Mouse (Mus musculus): ENCODE results near the gene Ugt1a1. TPM values are rescaled to one million over a fixed set of nuclear protein-coding genes. Genes with fewer than 3 reads are reported as not detected.
A peak's percentile ranks its signal among the peaks of the same experiment; 100 is the strongest.

Ugt1a1 gene
- total RNA-seq, 2 experiments from 2014 or later: not detected

DNA sequence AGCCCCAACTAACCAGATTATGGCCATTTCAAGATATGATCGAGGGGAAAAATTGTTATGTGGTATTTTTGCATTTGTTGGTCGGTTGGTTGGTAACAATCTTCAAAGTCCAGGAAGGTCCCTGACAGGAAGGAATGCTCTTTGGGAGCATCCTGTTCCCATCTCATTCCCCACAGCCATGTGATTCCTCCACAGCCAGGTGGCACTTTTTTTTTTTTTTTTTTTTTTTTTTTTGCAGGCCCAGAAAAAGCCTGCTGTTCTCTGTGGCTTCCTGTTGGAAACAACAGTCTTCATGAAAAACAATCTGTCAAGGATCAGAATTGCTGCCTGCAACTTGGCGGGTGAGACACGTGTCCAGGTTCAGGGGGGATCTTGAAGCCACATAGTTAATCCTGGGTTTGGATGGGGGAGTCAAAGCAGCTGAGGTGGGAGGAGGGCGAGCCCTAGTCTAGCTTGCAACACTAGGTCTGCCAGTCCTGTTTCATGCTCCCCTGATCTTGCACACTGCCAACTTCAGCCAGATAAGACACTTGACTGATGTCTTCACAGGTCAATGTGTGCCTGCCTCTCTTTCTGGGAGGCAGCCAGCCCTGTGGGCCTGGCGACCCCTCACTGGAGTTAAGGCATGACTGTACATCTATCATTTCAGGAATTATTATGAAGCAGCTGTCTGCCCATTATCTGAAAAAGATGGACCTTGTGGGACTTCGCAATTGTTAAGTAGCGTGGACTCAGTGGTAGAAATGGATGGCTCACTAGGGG lies 47.3 kb downstream of the Ugt1a1 start:
- peak; percentile 64 for DNase-seq

- no peak for DNase-seq
These were observed 47.9 kb downstream of the Ugt1a1 start for GRCm38 (mm10) chr1:88259643-88260024.

DNA sequence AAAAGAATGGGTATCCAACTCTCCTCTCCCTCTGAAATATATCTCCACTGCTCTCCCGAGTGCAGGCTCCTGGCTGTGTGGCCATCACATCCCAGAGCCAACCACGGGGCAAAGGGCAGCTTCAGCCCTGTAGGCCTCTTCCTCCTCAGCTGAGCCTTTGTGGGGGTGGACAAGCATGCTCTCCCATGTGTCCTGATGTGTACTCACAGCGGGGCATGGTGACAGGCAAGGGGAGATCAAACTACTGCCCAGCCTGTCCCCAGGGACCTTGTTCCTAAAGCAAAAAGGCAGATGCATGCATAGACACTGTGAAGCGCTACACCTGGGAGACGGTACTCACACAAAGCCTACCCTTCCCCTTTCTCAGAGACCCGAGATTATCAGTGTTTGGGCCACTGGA lies 48.4 kb downstream of the Ugt1a1 start:
- peak; percentile 68 for DNase-seq

- DNase-seq: no peak
These were observed 49.0 kb downstream of the Ugt1a1 start for GRCm38 (mm10) chr1:88260604-88261377.

GRCm38 (mm10) chr1:88261706-88262105 lies 49.9 kb downstream of the Ugt1a1 start:
- DNase-seq: no peak

GRCm38 (mm10) chr1:88262255-88262654 lies 50.5 kb downstream of the Ugt1a1 start:
- DNase-seq: peak; percentile 77

- DNase-seq: no peak
These were observed 51.2 kb downstream of the Ugt1a1 start for GRCm38 (mm10) chr1:88262961-88263360.

DNA sequence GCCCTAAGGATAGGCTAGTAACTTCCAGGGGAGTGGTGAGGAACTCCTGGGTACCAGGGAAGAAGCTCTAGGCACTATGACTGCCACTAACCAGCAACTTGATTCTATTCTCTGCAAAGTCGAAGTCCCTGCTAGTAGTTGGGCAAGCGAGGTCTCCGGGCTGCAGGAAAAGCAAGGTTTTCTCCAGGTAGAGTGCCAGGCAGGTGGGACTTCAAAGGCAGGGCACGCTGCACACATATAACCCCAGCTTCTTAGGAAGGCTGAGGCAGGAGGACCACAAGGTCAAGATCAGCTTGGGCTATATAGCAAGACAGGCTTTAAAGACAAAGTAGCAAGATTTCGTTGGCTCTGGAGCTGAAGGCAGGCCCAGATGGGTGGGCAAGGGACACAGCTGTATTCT lies 52.0 kb downstream of the Ugt1a1 start:
- DNase-seq: no peak

- no peak for DNase-seq
These were observed 52.6 kb downstream of the Ugt1a1 start for GRCm38 (mm10) chr1:88264237-88264868.

GRCm38 (mm10) chr1:88264869-88265240 lies 53.1 kb downstream of the Ugt1a1 start:
- no peak for DNase-seq

DNA sequence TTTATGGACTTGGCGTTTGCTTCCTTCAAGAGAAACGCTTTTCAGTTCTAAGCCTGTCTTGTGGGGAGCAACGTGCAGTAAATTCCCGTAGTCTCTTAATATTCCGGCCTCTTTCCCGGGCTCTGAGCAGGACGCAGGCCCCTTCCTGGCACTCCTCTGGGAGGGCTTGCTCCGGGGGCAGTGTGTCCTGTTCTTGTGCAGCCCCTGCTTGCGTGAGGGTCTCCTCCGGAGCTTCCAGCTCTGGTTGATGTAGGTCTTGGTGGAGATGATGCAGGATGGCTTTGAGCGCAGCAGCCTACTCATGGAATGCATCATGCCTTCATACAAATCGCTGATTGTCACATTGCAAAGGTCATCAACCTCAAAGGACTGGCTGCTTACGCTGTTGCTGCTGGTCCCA lies 54.4 kb downstream of the Ugt1a1 start:
- no peak for DNase-seq

DNA sequence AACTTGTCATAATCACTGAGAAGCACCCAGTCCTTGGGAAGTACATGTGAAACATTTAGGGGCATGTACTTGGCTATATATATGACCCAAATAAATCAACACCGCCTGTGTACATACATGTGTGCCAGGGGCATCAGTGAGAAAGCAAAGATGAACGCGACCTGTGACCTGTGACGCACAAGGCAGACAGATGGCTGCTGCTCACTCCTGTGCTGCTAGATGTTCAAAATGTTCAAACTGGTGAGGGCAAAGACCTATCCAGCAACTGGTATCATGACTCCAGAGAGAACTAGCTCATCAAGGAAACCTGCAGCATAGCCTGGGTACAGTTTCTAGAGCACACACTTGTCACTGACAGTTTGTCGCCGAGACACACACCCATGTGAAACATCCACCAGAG lies 55.7 kb downstream of the Ugt1a1 start:
- DNase-seq: no peak

- DNase-seq: no peak
These were observed 56.3 kb downstream of the Ugt1a1 start for GRCm38 (mm10) chr1:88268070-88268469.

Other genes starting within 250 kb of the Ugt1a1 start
- 10 to 100 TPM; 24.8 to 26.2 TPM for gene Usp40, start 203.4 kb upstream of the Ugt1a1 start, total RNA-seq (2021)
- gene Ugt1a10, start 156.6 kb upstream of the Ugt1a1 start, total RNA-seq (2021): not detected
- gene Ugt1a9, start 141.2 kb upstream of the Ugt1a1 start, total RNA-seq (2021): not detected
- not detected for gene Ugt1a8, start 124.1 kb upstream of the Ugt1a1 start, total RNA-seq (2021)
- 1 to 10 TPM in 1 of 2 experiments, under 1 TPM in 1; 0.72 to 1.2 TPM for gene Ugt1a7c, start 116.9 kb upstream of the Ugt1a1 start, total RNA-seq (2021)
- 1 to 10 TPM in 1 of 2 experiments, not detected in 1; 1.1 TPM for gene Ugt1a6b, start 108.7 kb upstream of the Ugt1a1 start, total RNA-seq (2021)
- under 1 TPM; 0.63 to 0.81 TPM for gene Ugt1a6a, start 77.2 kb upstream of the Ugt1a1 start, total RNA-seq (2021)
- gene Ugt1a5, start 45.9 kb upstream of the Ugt1a1 start, total RNA-seq (2021): not detected
- not detected for gene Ugt1a2, start 11.4 kb upstream of the Ugt1a1 start, total RNA-seq (2021)
- gene Dnajb3, start 6.2 kb upstream of the Ugt1a1 start, total RNA-seq (2021): 1 to 10 TPM; 1.6 to 1.8 TPM
- gene Mroh2a, start 15.0 kb downstream of the Ugt1a1 start, total RNA-seq (2021): under 1 TPM in 1 of 2 experiments, not detected in 1; 0.02 TPM
- gene Hjurp, start 65.7 kb downstream of the Ugt1a1 start, total RNA-seq (2021): 100 to 1,000 TPM in 1 of 2 experiments, 10 to 100 TPM in 1; 97.1 to 100 TPM
- gene Trpm8, start 65.7 kb downstream of the Ugt1a1 start, total RNA-seq (2021): not detected
- gene Spp2, start 195.0 kb downstream of the Ugt1a1 start, total RNA-seq (2021): not detected